Mouse (Mus musculus) right cerebral cortex, postnatal 14 days (tissue): ENCODE measurements at regions not wholly inside any gene's neighbourhood (a gene's known extent, or its start where the extent isn't known, plus 50 kb on each side); places are given as distances from the start of the nearest gene placed in this dataset.

Source experiments
- DNase-seq: peaks from one replicate; pipeline ENCODE4 v3.0.0; 2022

DNA sequence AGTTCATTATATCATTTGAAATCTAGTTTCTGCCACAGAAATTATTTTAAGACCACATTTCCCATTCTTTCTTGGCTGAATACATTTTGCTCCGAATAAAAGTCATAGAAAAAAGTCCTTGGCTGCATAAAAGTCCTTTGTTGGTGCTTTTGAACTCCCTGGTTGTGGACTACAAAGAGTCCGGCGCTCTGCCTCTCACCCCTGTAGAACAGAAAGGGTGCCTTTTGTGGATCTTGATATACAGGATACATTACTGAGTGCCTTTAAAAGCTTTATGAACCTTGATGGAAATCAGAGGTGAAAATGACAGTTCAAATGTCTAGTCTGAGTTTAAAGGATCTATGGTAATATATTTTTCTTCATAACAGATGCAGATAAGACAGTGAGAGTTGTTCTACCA lies 355.5 kb downstream of the Anxa1 start:
- DNase-seq, result no peak

DNA sequence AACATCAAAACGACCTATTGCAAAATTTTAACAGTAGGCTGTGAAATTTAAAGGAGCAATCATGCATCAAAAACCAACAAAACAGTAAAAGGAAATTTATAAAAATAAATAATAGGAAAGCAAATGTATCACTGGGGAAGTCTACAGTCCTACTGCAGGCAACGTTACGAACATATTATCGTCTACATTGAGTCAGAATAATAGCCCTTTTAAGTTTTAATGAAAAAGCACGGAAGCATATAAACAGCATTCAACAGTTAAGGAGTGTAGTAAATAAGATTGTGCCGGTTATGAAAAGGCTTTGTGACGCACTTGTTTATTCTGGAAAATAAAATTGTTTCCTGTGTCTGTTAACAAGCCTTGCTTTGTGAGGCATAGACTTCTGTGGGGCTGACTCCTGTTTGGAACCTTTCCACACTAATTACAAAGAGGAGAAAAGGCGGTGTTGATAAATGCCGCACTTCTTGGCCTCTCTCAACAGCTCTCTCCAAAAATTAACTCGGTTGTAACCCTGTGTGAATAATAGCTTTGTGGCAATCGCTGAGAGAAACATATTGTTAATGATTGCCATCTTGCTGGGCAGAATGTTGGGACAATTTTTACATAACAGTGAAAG lies 363.0 kb downstream of the Anxa1 start:
- DNase-seq, result no peak

DNA sequence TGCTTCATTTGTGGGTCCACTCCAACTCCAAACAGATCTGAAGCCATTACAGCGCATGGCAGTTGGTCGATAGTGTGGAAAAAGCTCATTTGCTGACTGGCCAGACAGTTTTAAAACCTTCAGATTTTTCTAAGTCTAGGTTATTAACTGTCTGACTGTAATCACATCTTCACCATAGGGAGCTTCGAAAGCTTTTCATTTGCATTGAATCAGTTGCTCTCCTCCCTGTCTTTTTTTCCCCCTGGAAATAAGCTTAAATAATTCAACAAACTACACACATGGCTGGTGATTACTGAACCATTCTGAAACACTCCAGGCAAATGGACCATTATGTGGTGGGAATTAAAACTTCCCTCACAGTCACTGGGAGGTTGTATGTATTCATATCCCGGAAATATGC lies 376.6 kb downstream of the Anxa1 start:
- no peak for DNase-seq

DNA sequence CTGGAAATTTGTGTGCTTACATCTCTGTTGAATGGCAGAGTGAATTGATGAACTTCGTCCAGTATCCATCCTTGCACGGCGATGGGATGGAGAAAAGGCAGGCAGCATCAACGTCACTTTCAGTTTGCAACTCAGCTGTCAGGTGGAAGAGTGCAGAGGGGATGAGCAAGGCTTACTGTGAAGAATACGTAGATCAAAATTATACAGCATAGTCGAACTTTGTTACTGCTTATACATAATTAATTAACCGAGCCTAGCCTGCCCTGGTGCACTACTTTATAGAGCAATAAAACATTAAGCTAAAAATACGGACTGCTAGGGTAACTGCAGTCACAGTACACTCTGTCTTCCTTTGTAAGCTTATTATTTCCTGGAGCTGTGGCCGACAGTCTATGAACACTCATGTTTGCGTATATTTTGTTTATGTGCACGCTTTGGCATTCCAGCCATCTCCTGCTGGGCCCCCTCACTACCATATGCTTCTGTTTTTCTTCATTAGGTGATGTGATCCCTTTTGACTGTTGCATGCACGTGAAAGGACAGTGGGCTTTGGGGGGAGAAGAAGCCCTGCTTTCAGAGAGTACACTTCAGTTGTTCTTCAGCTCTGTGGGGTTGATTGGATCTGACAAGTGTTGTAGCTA lies 380.8 kb downstream of the Anxa1 start:
- no peak for DNase-seq

DNA sequence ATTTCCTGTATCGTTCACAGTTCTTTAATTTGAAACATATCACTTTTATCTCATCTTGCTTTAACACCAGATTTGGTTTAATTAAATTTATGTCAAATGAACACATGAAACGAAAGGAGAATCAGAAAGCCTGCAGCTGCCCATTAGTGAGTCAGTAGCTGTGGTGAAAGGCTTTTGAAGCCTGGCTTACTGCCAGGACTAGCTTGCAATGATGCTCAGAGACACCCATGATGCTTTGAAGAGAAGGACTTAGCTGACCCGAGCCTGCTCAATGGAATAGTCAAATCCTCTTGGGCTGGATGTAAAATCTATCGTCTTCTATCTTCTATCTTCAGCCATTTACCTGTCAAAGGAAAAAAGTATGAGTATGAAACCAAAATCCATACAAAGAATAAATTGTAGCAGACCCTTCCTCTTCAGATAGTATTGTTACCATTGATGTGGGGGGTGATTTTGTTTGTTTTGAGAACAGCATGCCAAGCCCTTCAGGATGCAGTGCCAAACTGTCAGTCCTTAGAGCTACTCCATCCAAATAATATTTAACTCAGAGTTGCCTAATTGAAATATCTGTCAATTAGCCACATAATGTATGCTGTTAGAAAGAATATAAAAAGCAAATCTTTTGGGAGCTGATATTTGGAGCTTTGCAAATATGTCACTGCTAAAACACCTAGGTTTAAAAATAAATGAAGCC lies 384.7 kb downstream of the Anxa1 start:
- DNase-seq, result no peak

DNA sequence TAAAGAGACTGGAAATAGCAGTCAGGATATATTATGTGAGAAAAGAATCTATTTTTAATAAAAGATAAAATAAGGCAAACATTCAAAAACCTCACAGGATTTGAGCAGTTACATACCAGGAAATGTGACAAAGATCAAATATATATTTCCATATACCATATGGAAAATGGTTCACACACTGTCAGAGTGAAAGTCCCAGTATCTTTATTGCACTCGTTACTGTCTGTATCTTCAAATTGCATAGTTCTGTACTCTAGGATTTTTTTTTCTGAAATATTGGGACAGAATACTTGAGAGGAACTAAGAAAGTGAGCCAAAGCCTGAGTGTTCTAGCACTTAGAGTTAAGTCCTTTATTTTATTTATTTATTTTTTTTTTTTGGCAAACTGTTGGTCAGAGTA lies 403.5 kb downstream of the Anxa1 start:
- DNase-seq, result no peak

DNA sequence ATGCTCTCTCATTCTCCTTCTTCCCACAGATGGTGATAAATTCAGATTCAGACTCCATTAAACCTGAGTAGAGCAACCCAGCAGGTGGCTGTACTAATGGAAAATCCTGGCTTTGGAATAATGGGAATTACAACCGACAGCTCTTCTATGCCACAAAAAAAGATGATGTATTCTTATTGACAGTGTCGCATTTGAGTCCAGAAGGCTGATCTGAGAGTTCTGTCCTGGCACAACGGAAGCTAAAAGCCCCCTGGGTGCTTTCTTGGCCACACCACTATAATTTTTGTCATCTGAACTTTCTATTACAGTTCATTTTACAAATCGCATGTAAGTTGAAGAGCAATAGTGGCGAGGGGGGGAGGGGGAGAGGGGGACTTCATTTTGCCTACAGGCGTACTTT lies 411.9 kb downstream of the Anxa1 start:
- no peak for DNase-seq

DNA sequence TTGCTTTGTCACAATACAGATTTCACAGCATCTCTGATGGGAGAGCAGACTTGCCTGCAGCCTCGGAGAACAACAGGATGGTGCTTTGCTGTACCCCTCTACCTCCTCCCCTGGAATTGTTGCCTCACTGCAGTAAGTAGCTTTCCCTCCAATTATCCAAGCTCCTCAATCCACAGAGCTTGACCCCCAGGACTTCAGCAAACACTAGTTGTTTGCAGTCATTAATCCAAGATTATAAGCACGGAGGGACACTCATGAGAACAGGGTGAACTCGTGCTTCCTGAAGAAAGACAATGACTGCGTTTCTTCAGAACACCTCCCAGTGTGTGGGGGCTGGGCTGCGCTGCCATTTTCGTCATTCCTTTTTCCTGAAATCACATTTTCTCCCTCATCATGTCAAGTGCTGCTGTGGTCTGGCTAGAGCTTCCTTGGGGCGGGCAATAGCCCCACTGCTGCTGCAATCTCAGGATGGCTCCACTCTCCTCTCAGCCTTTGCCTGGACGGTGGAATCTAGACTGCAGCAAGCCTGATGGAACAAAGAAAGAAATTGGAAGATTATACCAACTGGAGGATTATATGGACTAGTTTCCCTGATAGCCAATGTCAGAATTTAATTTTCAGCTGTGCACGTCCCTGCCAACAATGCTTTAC lies 413.0 kb downstream of the Anxa1 start:
- DNase-seq, result no peak

DNA sequence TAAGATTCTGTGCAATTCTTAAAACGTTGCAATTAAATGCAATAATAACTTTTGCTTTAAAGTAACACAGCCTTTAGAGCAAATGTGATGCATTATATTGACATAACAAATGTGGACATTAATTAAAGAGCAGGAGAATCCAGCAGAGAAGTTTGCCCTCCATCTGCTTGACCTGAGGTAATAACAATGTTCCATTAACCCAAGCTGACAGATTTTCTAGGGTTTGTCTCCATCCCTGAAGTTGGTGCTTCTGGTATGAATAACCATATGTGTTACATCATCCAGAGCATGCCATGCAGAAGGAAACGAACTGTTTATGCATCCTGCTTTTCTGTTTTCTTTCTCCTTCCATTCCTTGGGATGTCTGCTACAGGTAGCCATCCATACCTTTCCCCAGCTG lies 414.0 kb downstream of the Anxa1 start:
- DNase-seq, result no peak

DNA sequence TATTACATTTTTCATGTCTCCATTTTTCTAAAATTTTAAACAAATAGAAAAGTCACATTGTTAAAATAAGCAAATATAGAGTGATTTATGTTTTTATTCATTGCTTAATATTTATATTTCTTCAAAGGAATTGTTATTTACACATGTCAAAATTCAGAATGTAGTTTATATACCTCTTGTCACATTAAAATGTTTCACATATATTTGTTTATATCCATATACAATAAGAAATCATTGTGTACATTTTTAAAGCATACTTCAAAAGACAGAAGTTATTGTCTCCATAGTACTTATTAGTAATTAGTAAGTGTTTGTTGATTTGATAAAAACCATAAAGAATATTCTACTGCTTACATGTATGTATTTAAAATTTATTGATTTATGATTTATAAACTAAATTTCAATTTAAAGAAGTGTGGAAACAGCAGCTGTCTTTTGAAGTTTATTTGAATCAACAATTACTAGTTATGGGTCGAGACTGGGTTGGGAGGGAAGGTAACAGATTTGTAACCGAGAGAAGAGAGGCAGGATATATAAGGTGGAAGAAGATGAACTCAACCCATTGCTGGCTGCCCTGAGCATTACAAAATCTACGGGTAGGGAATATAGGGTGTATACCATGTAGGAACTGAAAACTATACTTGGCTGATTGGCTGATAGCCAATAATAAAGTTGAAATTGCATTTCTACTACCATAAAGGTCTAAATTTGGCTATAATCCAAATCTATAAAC lies 420.8 kb downstream of the Anxa1 start:
- no peak for DNase-seq

DNA sequence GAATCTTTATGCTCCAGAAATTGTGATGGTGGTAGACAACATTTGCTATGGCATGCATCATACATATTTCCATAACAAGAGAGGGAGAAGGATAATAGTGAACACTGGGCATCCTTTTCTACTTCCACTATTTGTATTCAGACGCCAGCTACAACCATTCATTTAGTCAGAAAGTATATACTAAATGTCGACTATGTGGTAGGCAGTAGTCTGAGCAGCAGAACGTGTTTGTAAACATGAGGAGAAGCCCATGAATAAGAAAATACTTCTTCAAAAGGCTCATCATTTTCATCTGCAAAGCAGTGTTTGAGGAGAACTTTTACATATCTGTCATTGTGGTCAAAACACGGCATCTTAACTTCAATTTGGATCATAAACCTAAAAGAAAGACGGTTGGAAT lies 421.4 kb downstream of the Anxa1 start:
- DNase-seq, result no peak

DNA sequence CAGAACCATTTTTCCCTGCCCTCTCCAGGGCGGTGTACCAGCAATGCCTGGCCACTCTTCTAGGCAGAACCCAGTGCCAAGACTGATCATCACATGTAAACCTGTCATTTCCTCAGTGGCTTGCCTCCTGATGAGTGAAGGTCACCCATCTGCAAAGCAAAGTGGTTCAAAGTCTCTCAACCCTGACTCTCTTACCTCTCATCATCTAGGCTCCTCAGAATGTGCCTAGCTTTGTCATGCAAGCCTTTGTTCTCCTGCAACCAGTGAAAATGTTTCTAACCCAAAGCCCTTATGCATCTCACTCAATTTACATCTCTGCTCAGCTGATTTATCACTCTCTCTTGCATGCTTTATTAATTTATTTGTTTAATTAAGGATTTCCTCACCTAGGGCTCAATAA lies 445.5 kb downstream of the Anxa1 start:
- no peak for DNase-seq

DNA sequence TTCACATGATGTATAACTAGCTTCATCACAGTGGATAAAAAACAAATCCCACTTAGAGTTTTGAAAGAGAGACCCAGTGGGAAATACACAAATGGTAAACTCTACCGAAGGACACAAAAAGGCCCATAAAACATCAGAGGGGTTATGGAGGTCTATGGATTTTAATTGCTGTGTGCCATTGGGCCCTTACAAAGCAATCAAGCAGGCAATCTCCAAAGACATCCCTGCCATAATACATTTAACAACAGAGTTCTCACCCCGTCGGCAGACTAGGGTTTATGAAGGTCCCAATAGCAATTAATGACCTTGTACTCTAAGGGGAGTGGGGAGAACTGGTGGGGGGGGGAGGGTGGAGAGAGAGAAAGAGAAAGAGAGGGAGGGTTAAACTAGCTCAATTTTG lies 448.0 kb downstream of the Anxa1 start:
- no peak for DNase-seq

DNA sequence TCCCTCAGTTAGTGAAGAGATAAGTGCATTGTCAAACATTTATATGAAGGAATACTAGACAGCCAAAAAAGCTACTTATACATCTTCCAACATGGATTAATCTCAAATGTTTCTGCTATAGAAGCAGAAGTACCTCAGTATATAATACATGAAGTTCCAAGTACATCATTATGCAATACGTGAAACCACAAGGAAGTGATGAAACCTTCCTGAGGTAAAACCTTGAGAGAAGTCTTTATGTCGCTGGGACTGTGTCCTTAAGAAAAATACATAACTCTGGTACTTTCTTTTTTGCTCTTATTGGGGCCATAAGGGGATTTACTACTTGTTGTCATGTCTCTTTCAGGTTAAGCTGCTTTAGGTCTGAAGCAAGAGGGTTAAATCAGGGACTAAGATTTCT lies 469.6 kb downstream of the Anxa1 start:
- DNase-seq, result no peak

DNA sequence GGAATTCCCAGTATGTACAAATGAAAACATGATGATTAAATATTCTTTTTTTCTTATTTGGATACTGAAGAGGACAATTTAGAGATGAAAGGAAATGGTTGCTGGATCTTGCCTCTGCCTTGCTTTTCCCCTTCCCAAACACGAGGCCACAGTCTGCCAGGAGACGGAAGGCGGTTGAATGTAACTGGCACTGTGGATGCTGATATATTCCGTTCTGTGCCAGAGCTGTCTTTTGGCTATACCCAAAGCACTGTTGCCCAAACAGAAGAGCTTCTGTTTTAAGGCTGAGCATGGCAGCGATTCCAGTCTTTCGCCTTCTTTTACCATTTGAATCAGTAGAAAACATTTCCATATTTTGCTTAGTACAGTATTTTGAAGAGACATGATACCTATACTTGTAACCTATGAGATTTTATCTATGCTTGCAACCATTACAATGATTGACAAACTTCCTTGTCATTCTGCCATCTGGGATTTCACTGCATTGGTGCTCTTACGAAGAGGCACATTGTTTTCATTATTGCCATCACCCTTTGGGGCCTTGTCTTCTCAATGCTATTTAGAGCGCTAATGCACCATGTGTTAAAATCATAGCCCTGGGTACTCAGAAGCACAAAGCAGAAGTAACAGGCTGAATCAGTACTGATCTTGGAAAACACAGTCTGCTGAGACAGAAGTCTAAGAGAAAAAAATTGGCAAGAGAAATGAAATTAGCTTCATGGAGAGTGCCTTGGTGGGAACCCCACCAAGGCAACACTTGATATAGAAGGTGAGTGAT lies 504.6 kb downstream of the Anxa1 start:
- DNase-seq, result no peak

DNA sequence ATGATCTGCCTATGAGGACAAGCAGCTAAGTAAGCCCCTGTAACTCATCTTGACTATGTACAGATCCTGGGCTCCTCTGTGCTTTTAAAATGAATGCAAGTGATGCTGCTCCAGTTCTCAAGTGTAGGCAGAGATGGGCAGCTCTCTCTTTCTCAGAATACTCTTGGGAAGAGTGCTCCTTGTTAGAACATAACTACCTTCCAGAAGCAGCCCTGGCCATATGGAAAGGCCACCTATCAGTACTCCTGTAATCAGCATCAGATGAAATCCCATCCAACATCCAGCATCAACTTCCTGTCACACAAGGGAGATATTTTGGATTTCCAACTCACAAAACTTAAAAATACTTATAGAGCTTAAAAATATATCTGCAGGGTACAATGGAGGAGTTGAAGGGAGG lies 509.8 kb downstream of the Anxa1 start:
- no peak for DNase-seq

DNA sequence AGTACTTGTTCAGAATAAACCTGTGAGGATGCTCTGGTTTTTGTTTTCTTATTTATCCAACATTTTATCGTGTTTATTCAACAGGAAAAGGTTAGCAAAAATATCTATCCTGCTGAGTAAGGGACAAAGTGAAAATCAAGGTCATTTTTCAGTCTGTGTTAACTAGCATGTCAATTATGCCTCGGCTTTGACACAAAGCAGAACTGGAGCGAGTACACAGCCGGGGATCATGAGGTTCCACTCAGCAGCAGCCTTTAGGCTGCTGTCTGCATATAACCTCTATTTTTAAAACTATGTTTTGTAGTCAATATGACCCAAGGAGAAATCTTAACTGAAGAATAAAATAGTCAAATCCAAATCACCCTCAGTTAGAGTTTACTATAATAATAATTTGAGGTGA lies 542.6 kb downstream of the Anxa1 start:
- DNase-seq, result no peak

DNA sequence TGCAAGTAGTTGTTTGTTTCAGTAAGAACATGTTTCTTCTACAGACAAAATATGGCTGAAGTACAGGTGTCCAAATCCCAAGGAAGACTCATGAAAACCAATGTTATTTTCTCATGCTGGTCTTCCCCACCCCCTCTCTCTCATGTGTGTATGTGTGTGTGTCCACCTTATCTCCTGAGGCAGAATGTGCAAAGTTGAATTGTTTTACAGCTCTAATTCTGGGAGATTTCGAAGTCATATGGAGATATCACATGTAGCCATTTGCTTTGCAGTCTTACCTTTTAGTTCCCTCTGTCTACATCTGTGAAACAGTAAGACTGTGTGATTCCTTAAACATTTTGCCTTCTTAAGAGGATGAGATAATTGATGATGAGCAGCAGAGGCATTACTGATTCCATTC lies 582.8 kb downstream of the Anxa1 start:
- no peak for DNase-seq

DNA sequence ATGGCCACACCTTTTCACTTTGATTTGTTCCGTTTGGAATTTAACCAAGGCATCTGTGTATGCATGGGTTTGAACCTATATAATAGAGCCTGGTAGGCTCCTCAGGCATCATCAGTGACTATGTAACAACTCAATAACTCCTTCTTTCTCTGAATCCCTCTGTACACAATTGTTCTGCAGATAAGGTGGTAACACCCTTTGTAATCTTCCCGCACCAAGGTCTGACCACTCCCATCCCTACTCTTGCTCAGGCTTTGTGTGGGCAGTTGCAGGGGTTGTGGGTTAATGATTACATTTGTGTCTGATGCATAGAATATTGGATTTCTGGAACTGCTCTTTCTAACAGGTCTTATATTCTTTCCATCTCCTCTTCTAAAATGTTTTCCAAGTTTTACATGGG lies 596.9 kb downstream of the Anxa1 start:
- no peak for DNase-seq

DNA sequence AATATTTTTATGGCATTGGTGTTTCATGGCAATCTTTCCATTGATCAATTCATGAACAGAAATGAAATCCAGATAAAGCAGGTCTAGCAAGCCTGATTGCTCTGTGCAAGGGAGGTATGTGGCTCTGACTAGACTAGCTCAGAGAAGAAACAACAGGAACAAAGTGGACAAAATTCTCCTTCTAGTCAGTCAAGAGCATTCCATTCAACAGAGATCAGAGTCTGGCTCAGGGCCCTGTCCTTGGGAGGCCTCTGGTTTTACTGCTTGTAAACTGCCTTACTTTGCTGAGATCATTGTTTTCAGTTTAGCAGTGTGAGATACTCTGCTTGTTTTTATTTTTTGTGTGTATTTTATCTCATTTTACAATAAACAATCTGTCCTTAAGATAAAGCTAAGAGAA lies 607.2 kb downstream of the Anxa1 start:
- DNase-seq, result no peak

DNA sequence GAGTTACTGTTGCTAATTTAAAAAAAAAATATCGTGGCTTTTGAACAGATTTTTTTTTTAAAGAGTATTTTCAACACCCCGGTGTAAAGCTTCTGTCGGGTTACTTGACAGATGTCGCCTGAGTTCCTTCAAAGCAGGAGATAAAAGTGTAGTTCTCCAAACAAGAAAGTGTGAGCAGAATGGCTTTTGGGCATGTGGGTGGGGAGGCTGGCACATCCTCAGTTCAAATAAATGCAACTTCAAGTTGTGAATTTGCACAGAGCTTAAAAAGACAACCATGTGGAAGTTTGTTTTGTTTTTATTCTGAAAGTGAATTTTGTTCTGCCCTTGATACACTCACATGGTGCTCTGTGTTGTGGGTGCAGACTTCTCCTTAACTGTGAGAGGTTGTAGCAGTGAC lies 612.9 kb downstream of the Anxa1 start:
- peak; percentile 5 for DNase-seq

DNA sequence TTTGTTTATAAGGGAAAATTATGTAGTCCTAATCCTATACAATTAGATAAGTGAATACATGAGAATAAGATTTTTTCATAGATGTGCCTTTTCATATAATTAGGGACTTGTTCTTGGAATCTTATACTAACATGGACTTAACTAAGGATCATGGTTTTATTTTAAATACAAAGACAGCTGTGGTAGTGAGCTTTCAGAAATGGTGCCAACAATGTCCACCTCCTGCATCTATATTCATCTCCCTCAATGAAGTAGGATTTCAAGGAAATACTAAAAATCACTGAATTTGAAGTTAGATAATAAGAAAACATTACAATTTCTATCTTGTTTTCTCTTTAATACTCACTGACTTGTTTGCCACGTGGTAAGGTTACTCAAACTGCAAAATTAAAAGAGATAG lies 619.8 kb downstream of the Anxa1 start:
- no peak for DNase-seq
